Mouse (Mus musculus) MEL (cell line): Measurements from ENCODE around the gene Scarb2. TPM values are rescaled to one million over a fixed set of nuclear protein-coding genes. Genes with fewer than 3 reads are reported as not detected.
"Not testable (repeated sequence)": the region's sequence is repeated elsewhere in the genome, so short reads cannot be mapped to it uniquely, and the experiment has no call there.

Experiments
- DNase-seq: peaks from one replicate; pipeline ENCODE4 v3.0.0; 2011; ENCODE audit warnings: low read depth, low spot score
- H3K27ac ChIP-seq: 2 replicates; pipeline ENCODE4 v1.5.1; 2012; ENCODE audit warnings: low read depth, mild to moderate bottlenecking, control low read depth, low read length, moderate library complexity; ENCODE audit not compliant: control insufficient read depth
- H3K27me3 ChIP-seq, 2 experiments: fragments of 150-350 bp in 1 of 2; sonication (generic) in 1 of 2; 2 replicates each; pipeline ENCODE4 v1.6.1; 2012; ENCODE audit warnings: low read length in 2 of 2, mild to moderate bottlenecking in 2 of 2, improper control_type of control experiment in 1 of 2, moderate library complexity in 1 of 2; ENCODE audit not compliant: insufficient read depth in 2 of 2, control insufficient read depth in 1 of 2
- H3K36me3 ChIP-seq, 2 experiments: 2 replicates each; pipeline ENCODE4 v1.6.1; 2012 to 2014; ENCODE audit warnings: low read length in 2 of 2, improper control_type of control experiment in 1 of 2, inconsistent platforms in 1 of 2, mild to moderate bottlenecking in 1 of 2; ENCODE audit not compliant: insufficient read depth in 2 of 2, control insufficient read depth in 1 of 2
- H3K4me1 ChIP-seq, 2 experiments: fragments of 150-350 bp in 1 of 2; sonication (generic) in 1 of 2; 2 replicates each; pipeline ENCODE4 v1.6.1; 2012; ENCODE audit warnings: low read length in 2 of 2, improper control_type of control experiment in 1 of 2, mild to moderate bottlenecking in 1 of 2; ENCODE audit not compliant: insufficient read depth in 2 of 2, control insufficient read depth in 1 of 2
- H3K4me3 ChIP-seq, 2 experiments: fragments of 150-350 bp in 1 of 2; sonication (generic) in 1 of 2; 2 replicates each; pipeline ENCODE4 v1.5.1; 2012; ENCODE audit warnings: low read depth in 2 of 2, low read length in 2 of 2, mild to moderate bottlenecking in 2 of 2, moderate library complexity in 2 of 2, control low read depth in 1 of 2, improper control_type of control experiment in 1 of 2; ENCODE audit not compliant: control insufficient read depth in 1 of 2, insufficient read depth in 1 of 2
- H3K79me2 ChIP-seq: 2 replicates; pipeline ENCODE4 v1.6.1; 2012; ENCODE audit warnings: mild to moderate bottlenecking, low read length, moderate library complexity; ENCODE audit not compliant: control insufficient read depth, poor library complexity, insufficient read depth
- H3K9ac ChIP-seq: 2 replicates; pipeline ENCODE4 v1.6.1; 2012; ENCODE audit warnings: low read depth, mild to moderate bottlenecking, control low read depth, low read length, moderate library complexity; ENCODE audit not compliant: control insufficient read depth, poor library complexity, severe bottlenecking
- H3K9me3 ChIP-seq: fragments of 150-350 bp; sonication (generic); replicated peaks from 2 replicates; pipeline ENCODE4 v1.6.1; 2012; ENCODE audit warnings: mild to moderate bottlenecking, low read length, improper control_type of control experiment, moderate library complexity; ENCODE audit not compliant: insufficient read depth
- CHD1 ChIP-seq: IDR thresholded peaks from 2 replicates; pipeline ENCODE4 v1.6.1; 2012; ENCODE audit warnings: low read depth, mild to moderate bottlenecking, inconsistent platforms, low read length, improper control_type of control experiment
- CTCF ChIP-seq, 3 experiments: IDR thresholded peaks in 2 of 3; conservative IDR thresholded peaks in 1 of 3; 2 replicates each; pipeline ENCODE4 v1.5.1; 2011 to 2012; ENCODE audit warnings: low read length in 3 of 3, low read depth in 2 of 3, mild to moderate bottlenecking in 2 of 3, improper control_type of control experiment in 1 of 3, inconsistent platforms in 1 of 3, mixed read lengths in 1 of 3, moderate library complexity in 1 of 3; ENCODE audit not compliant: control insufficient read depth in 1 of 3, insufficient read depth in 1 of 3, poor library complexity in 1 of 3, severe bottlenecking in 1 of 3
- ELF1 ChIP-seq: IDR thresholded peaks from 2 replicates; pipeline ENCODE4 v1.6.1; 2014; ENCODE audit warnings: low read depth, mild to moderate bottlenecking, inconsistent platforms, low read length, improper control_type of control experiment, moderate library complexity
- GABPA ChIP-seq: IDR thresholded peaks from 2 replicates; pipeline ENCODE4 v1.6.1; 2012; ENCODE audit warnings: low read depth, mild to moderate bottlenecking, inconsistent platforms, low read length, improper control_type of control experiment, moderate library complexity
- GATA1 ChIP-seq: IDR thresholded peaks from 2 replicates; pipeline ENCODE4 v1.6.1; 2011; ENCODE audit warnings: low read depth, low read length, improper control_type of control experiment
- HCFC1 ChIP-seq: IDR thresholded peaks from 2 replicates; pipeline ENCODE4 v1.6.1; 2012; ENCODE audit warnings: low read depth, mild to moderate bottlenecking, inconsistent platforms, low read length, improper control_type of control experiment, moderate library complexity
- JUND ChIP-seq: IDR thresholded peaks from 2 replicates; pipeline ENCODE4 v1.6.1; 2011; ENCODE audit warnings: low read depth, mild to moderate bottlenecking, improper control_type of control experiment, low read length
- KAT2A ChIP-seq: conservative IDR thresholded peaks from 2 replicates; pipeline ENCODE4 v1.6.1; 2012; ENCODE audit warnings: low read depth, low read length, improper control_type of control experiment, inconsistent platforms
- MAFK ChIP-seq: IDR thresholded peaks from 2 replicates; pipeline ENCODE4 v1.6.1; 2011; ENCODE audit warnings: low read depth, mild to moderate bottlenecking, low read length, improper control_type of control experiment, borderline replicate concordance
- MAX ChIP-seq: IDR thresholded peaks from 2 replicates; pipeline ENCODE4 v1.6.1; 2011; ENCODE audit warnings: low read length, improper control_type of control experiment
- NELFE ChIP-seq: IDR thresholded peaks from 2 replicates; pipeline ENCODE4 v1.6.1; 2011; ENCODE audit warnings: low read depth, low read length, improper control_type of control experiment
- POLR2A ChIP-seq, 2 experiments: IDR thresholded peaks; 2 replicates each; pipeline ENCODE4 v1.6.1; 2011 to 2012; ENCODE audit warnings: low read length in 2 of 2, mild to moderate bottlenecking in 2 of 2, control low read depth in 1 of 2, improper control_type of control experiment in 1 of 2, low read depth in 1 of 2, moderate library complexity in 1 of 2; ENCODE audit not compliant: control insufficient read depth in 1 of 2, insufficient read depth in 1 of 2, poor library complexity in 1 of 2
- POLR2AphosphoS2 ChIP-seq: IDR thresholded peaks from 2 replicates; pipeline ENCODE4 v1.6.1; 2011; ENCODE audit warnings: low read length, improper control_type of control experiment
- SIN3A ChIP-seq: IDR thresholded peaks from 2 replicates; pipeline ENCODE4 v1.6.1; 2012; ENCODE audit warnings: low read length, improper control_type of control experiment, inconsistent platforms
- TBP ChIP-seq: IDR thresholded peaks from 2 replicates; pipeline ENCODE4 v1.8.0; 2011; ENCODE audit warnings: low read depth, low read length, improper control_type of control experiment
- TCF12 ChIP-seq: IDR thresholded peaks from 2 replicates; pipeline ENCODE4 v1.6.1; 2014; ENCODE audit warnings: low read depth, mild to moderate bottlenecking, inconsistent platforms, low read length, improper control_type of control experiment, moderate library complexity
- UBTF ChIP-seq: IDR thresholded peaks from 2 replicates; pipeline ENCODE4 v1.6.1; 2012; ENCODE audit warnings: low read depth, mild to moderate bottlenecking, inconsistent platforms, low read length, improper control_type of control experiment, moderate library complexity, borderline replicate concordance; ENCODE audit not compliant: insufficient read depth
- USF1 ChIP-seq: IDR thresholded peaks from 2 replicates; pipeline ENCODE4 v1.6.1; 2014; ENCODE audit warnings: low read depth, mild to moderate bottlenecking, inconsistent platforms, low read length, improper control_type of control experiment, moderate library complexity
- ZC3H11A ChIP-seq: IDR thresholded peaks from 2 replicates; pipeline ENCODE4 v1.6.1; 2012; ENCODE audit warnings: low read depth, mild to moderate bottlenecking, inconsistent platforms, low read length, improper control_type of control experiment
- ZKSCAN1 ChIP-seq: IDR thresholded peaks from 2 replicates; pipeline ENCODE4 v1.6.1; 2012; ENCODE audit warnings: low read depth, mild to moderate bottlenecking, inconsistent platforms, low read length, improper control_type of control experiment, moderate library complexity
- ZNF384 ChIP-seq: IDR thresholded peaks from 2 replicates; pipeline ENCODE4 v1.6.1; 2012; ENCODE audit warnings: low read depth, mild to moderate bottlenecking, inconsistent platforms, low read length, improper control_type of control experiment
- polyA plus RNA-seq, 2 experiments: library from polyadenylated mRNA; stranded (reverse) in 1 of 2; unstranded in 1 of 2; fragments of >175 nt in 1 of 2; fragments of >200 nt in 1 of 2; gene quantifications; 2 replicates each; pipeline versions ENCODE4 v1.2.1 to v1.2.4; 2012; ENCODE audit warnings: low replicate concordance in 2 of 2, low read depth in 1 of 2; ENCODE audit not compliant: insufficient read length in 2 of 2, insufficient read depth in 1 of 2, missing spikeins in 1 of 2
- total RNA-seq: library from RNA; depleted of rRNA; stranded (reverse); fragments of 300-350 nt; gene quantifications from 2 replicates; pipeline ENCODE4 v1.2.3, GENCODE M21; 2012

Scarb2 gene
- total and polyA plus RNA-seq, 3 experiments = 13.6 to 16.5 TPM; not detected in 1

DNA sequence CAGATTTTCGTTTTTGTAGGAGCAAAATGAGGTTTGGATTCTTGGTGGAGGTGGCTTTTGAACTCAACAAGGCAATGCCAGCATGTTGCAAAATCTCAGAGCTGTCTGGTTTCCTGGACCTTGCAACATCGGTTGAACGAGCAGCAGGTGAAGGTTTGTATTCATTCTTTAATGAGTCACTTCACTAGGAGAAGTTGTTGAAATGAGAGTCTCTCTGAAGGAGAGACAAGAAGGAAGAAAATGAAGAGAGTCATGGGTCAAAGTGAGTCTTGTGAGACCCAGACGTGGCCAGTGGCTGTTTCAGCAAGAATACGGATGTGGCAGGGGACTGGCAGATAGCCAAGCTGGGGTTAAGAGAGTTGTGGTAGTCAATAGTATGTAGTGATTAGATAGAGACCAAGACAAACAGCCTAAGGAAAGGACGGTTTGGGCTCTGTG is 18.2 kb upstream of the Scarb2 start (continued):
- TF ChIP-seq TBP (0 out of 2 replicates have a peak, but pooled peaks have one; percentile 14), MAFK (no peak)

DNA sequence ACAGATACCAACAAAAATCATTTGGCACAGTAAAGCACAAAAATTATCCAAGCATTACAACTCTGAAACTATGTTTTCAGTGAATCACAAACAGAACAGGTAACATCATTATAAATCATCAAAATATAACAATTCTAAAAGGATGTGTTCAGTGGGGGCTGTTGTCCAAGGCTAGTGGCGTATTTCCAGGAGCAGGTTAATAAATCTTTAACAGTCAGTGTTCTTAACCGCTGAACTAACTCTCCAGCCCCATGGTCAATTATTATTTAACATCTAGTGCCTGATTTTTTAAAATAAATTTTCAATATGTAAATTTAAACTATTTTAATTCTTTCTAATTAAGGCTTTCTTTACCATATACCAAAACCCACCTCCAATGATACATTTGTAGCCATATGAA is 14.5 kb upstream of the Scarb2 start:
- H3K27ac ChIP-seq, H3K4me3 ChIP-seq, H3K36me3 ChIP-seq, H3K27me3 ChIP-seq, DNase-seq, H3K9me3 ChIP-seq, H3K9ac ChIP-seq, H3K79me2 ChIP-seq: not testable (repeated sequence)
- H3K4me1 ChIP-seq = peaks cover 3 to 11% of the 10 kb centered on the region in 2 experiments; a peak in 3 of 4 replicates

DNA sequence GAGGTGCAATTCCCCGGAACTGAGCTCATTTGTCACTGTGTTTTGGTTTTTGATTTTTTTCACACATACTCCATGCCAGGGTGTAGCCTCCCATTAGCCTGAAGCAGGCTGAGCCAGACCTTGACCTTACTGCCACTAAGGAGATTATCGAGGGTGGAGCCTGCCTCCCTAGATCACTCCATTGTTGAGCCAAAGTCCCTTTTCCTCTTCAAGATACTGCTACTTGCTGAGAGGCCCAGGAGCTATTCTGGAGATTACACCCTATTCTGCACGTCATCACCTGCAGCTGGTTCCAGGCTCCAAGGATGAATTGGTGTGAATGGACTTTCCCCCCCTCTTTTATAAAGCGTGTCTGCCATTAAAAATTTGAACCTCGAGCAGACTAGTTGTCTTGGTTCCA is 5.4 kb upstream of the Scarb2 start:
- H3K9me3 ChIP-seq = no peaks in the 10 kb centered on the region
- DNase-seq = no peak
- H3K79me2 ChIP-seq = no peaks in the 10 kb centered on the region
- no peaks in the 10 kb centered on the region for H3K27me3 ChIP-seq
- H3K9ac ChIP-seq = no peak overlapping the region
- peaks cover 0 to 8% of the 10 kb centered on the region in 2 experiments; a peak in 3 of 4 replicates for H3K4me1 ChIP-seq
- no peak overlapping the region for H3K4me3 ChIP-seq
- peaks cover 0 to 7% of the 10 kb centered on the region in 2 experiments; a peak in 2 of 4 replicates for H3K36me3 ChIP-seq
- H3K27ac ChIP-seq = no peak overlapping the region
- TF ChIP-seq POLR2AphosphoS2 (no peak), GABPA (no peak), NELFE (no peak), KAT2A (no peak), SIN3A (no peak), UBTF (no peak), ZKSCAN1 (no peak), USF1 (no peak), ELF1 (no peak), HCFC1 (no peak), POLR2A (IDR thresholded peaks at IDR 0.05; ENCODE audit: control insufficient read depth in 1 of 2, insufficient read depth in 1 of 2, low read depth in 1 of 2, low read length in 2 of 2, poor library complexity in 1 of 2) (no peak)

DNA sequence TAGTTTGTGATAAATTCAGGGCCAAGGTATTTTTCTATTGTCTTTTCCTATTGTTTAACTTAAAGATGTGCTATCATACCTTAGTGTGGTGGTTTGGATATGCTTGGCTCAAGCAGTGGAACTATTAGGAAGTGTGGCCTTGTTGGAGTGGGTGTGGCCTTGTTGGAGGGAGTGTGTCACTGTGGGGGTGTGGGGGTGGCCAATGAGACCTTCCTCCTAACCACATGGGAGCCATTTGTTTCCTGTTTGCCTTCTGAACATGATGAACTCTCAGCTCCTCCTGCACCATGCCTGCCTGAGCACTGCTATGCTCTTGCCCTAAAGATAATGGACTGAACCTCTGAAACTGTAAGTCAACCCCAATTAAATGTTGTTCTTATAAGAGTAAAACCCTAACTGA is 4.6 kb upstream of the Scarb2 start:
- no peaks in the 10 kb centered on the region for H3K9me3 ChIP-seq
- DNase-seq = peak; percentile 64
- no peaks in the 10 kb centered on the region for H3K79me2 ChIP-seq
- no peak overlapping the region for H3K9ac ChIP-seq
- no peaks in the 10 kb centered on the region for H3K27me3 ChIP-seq
- H3K36me3 ChIP-seq = peaks cover 0 to 7% of the 10 kb centered on the region in 2 experiments; a peak in 2 of 4 replicates
- H3K4me3 ChIP-seq = no peak overlapping the region
- no peak overlapping the region for H3K27ac ChIP-seq
- peaks cover 0 to 8% of the 10 kb centered on the region in 2 experiments; a peak in 3 of 4 replicates for H3K4me1 ChIP-seq
- TF ChIP-seq MAX = no peak
- no peak for TF ChIP-seq GATA1
- no peak for TF ChIP-seq GABPA
- no peak for TF ChIP-seq ZC3H11A
- no peak for TF ChIP-seq KAT2A
- TF ChIP-seq JUND = no peak
- TF ChIP-seq UBTF = no peak
- no peak for TF ChIP-seq USF1
- no peak for TF ChIP-seq MAFK
- TF ChIP-seq ELF1 = no peak
- no peak for TF ChIP-seq TCF12
- no peak for TF ChIP-seq SIN3A
- no peak for TF ChIP-seq ZNF384
- no peak for TF ChIP-seq CTCF (IDR thresholded peaks at IDR 0.05 in 2 of 3, conservative IDR thresholded peaks at IDR 0.05 in 1 of 3; ENCODE audit: control insufficient read depth in 1 of 3, insufficient read depth in 1 of 3, low read depth in 2 of 3, low read length in 3 of 3, poor library complexity in 1 of 3, severe bottlenecking in 1 of 3)
- TF ChIP-seq HCFC1 = no peak
- TF ChIP-seq CHD1 = no peak
